Mouse (Mus musculus): ENCODE measurements around the gene Fam229a. TPM values are rescaled to one million over a fixed set of nuclear protein-coding genes. Genes with fewer than 3 reads are reported as not detected.
A peak's percentile ranks its signal among the peaks of the same experiment; 100 is the strongest.
"Not testable (repeated sequence)": the region's sequence is repeated elsewhere in the genome, so short reads cannot be mapped to it uniquely, and the experiment has no call there.

The Fam229a gene
- total RNA-seq, 2 experiments from 2014 or later, result not detected

GRCm38 (mm10) chr4:129514300-129514898, 23.4 kb downstream of the Fam229a start:
- intact Hi-C loops (cut with DNase I), result loop anchor here (10.0 kb wide), 1 partner anchor 90 kb away; the partner anchor contains the start of genes Eif3i and Tmem234
- DNase-seq, result peak; percentile 77

GRCm38 (mm10) chr4:129516925-129517324, 25.9 kb downstream of the Fam229a start:
- DNase-seq, result no peak
- intact Hi-C loops (cut with DNase I), result loop anchor here (10.0 kb wide), 1 partner anchor 88 kb away; the partner anchor contains the start of genes Eif3i and Tmem234

GRCm38 (mm10) chr4:129518519-129518918, 27.5 kb downstream of the Fam229a start:
- DNase-seq, result no peak
- intact Hi-C loops (cut with DNase I), result loop anchor here (10.0 kb wide), 1 partner anchor 86 kb away; the partner anchor contains the start of genes Eif3i and Tmem234

- no peak for DNase-seq
- intact Hi-C loops (cut with DNase I), result no loop called here
These were observed 34.3 kb downstream of the Fam229a start for GRCm38 (mm10) chr4:129525338-129525737.

- DNase-seq, result no peak
- intact Hi-C loops (cut with DNase I), result no loop called here
These were observed 34.9 kb downstream of the Fam229a start for GRCm38 (mm10) chr4:129525889-129526288.

GRCm38 (mm10) chr4:129528901-129529300, 37.9 kb downstream of the Fam229a start:
- intact Hi-C loops (cut with DNase I); DNase-seq: not testable (repeated sequence)

GRCm38 (mm10) chr4:129540012-129540411, 49.0 kb downstream of the Fam229a start:
- peak; percentile 16 for DNase-seq
- intact Hi-C loops (cut with DNase I), result no loop called here

Other genes with a start within 250 kb of the Fam229a start
- gene C77080, start 229.8 kb upstream of the Fam229a start, total RNA-seq (2021), result 10 to 100 TPM in 1 of 2 experiments, 1 to 10 TPM in 1; 9.7 to 11.7 TPM
- gene Sync, start 203.6 kb upstream of the Fam229a start, total RNA-seq (2021), result 1 to 10 TPM in 1 of 2 experiments, under 1 TPM in 1; 0.58 to 1.6 TPM
- gene Rbbp4, start 155.8 kb upstream of the Fam229a start, total RNA-seq (2021), result 100 to 1,000 TPM; 156 to 186 TPM
- gene Zbtb8os, start 155.5 kb upstream of the Fam229a start, total RNA-seq (2021), result 10 to 100 TPM; 18.0 to 18.5 TPM
- gene Zbtb8a, start 113.1 kb upstream of the Fam229a start, total RNA-seq (2021), result 10 to 100 TPM in 1 of 2 experiments, 1 to 10 TPM in 1; 9.8 to 11.3 TPM
- 1 to 10 TPM; 6.3 to 6.6 TPM for gene Zbtb8b, start 50.3 kb upstream of the Fam229a start, total RNA-seq (2021)
- gene Bsdc1, start 29.6 kb upstream of the Fam229a start, total RNA-seq (2021), result 10 to 100 TPM; 38.5 to 40.7 TPM
- gene Tssk3, start 168 bp upstream of the Fam229a start, total RNA-seq (2021), result 1 to 10 TPM; 1.0 TPM
- gene Marcksl1, start 22.4 kb downstream of the Fam229a start, total RNA-seq (2021), result 1,000 to 10,000 TPM; 1,277 to 1,311 TPM
- 10 to 100 TPM; 39.8 to 43.5 TPM for gene Hdac1, start 51.5 kb downstream of the Fam229a start, total RNA-seq (2021)
- gene Lck, start 82.5 kb downstream of the Fam229a start, total RNA-seq (2021), result 10 to 100 TPM; 14.1 to 15.2 TPM
- not detected for gene Fam167b, start 87.4 kb downstream of the Fam229a start, total RNA-seq (2021)
- gene Eif3i, start 109.5 kb downstream of the Fam229a start, total RNA-seq (2021), result 100 to 1,000 TPM; 137 to 143 TPM
- 100 to 1,000 TPM in 1 of 2 experiments, 10 to 100 TPM in 1; 99.9 to 102 TPM for gene Tmem234, start 109.5 kb downstream of the Fam229a start, total RNA-seq (2021)
- gene Dcdc2b, start 123.1 kb downstream of the Fam229a start, total RNA-seq (2021), result 1 to 10 TPM; 3.4 to 4.0 TPM
- gene Iqcc, start 127.9 kb downstream of the Fam229a start, total RNA-seq (2021), result 10 to 100 TPM; 26.1 to 28.8 TPM
- 100 to 1,000 TPM; 125 to 131 TPM for gene Ccdc28b, start 132.8 kb downstream of the Fam229a start, total RNA-seq (2021)
- 10 to 100 TPM; 39.7 to 44.7 TPM for gene Txlna, start 149.9 kb downstream of the Fam229a start, total RNA-seq (2021)
- 10 to 100 TPM; 78.3 to 83.0 TPM for gene Kpna6, start 181.6 kb downstream of the Fam229a start, total RNA-seq (2021)
- gene Tmem39b, start 205.6 kb downstream of the Fam229a start, total RNA-seq (2021), result 10 to 100 TPM; 21.5 to 22.3 TPM